Mouse (Mus musculus): ENCODE data around the gene Dtx3l.
"Not testable (repeated sequence)": the region's sequence is repeated elsewhere in the genome, so short reads cannot be mapped to it uniquely, and the experiment has no call there.

The Dtx3l gene

DNA sequence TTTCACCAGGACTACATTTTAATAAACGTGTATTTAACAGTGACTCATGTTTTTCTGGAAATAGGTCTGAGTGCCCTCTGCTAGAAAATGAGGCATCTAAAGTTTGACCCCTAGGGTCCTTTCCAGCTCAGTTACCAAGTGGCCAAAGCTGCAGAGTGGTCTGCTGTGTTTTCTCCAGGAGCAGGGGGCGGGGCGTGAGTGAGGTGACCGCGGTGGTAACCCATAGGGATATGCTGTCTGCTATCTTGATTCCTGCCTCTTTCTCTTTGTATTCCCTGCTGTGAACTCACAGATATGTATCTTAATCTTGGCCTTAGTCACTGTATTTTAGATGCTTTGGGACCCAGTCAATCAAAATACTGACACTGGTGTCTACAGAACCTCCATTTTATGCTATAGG lies 14.6 kb downstream of the Dtx3l start:
- DNase-seq = no peak

DNA sequence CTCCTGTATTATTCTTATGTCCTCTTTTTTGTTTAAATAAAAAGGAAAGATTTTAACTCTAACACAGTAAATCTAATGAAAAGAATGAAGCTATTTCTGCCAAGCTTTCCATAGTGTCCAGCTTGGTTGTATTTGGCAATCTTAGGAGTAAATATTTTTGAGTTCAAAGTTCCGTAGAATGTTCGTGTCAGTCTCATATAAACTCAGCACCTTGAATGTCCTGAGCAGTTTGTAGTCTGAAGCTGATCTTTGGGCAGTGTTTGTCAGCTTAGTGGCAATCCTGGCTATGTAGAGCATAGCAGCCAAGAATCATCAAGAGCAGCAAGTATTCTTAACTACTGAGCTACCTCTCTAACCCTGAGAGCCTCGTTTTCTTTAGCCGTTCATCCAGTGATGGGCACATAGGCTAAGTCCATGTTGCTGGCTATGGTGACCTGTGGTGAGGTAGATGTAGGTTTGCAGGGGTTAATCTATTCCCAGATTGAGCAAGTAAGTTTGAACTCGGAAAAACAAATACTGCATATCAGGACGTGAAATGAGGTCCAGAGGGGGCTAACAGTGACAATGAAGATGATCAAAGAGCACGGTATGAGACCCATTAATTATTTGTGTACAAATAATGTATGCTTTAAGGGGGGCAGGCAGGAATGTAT lies 15.3 kb downstream of the Dtx3l start:
- no peak for DNase-seq

DNA sequence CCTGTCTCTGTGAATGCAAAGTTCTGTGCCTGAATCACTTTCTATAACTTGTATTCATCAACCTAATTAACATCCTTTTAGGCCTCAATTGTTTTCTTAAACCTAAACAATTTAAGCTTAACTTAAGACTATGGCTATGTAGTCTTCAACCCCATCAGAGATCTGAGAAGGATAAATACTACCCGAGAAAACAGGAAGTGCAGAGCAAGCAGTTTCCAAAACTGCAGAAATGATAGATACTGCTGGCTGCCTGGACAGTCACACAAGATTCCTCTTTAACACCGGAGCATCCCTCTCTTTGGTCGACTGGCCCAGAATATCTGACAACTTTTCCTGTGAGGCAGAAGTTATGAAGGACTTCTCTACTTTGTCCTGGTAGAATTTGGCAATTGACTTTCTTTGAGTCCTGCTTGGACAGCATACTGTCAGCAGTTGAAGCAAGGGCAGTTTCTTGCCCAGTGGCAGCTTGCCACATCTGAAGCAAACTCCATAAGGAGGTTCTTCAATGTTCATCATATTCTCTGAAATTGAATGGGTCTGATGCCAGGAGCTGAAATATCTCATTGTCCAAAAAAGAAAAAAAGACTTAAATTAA lies 16.6 kb downstream of the Dtx3l start:
- DNase-seq = no peak

DNA sequence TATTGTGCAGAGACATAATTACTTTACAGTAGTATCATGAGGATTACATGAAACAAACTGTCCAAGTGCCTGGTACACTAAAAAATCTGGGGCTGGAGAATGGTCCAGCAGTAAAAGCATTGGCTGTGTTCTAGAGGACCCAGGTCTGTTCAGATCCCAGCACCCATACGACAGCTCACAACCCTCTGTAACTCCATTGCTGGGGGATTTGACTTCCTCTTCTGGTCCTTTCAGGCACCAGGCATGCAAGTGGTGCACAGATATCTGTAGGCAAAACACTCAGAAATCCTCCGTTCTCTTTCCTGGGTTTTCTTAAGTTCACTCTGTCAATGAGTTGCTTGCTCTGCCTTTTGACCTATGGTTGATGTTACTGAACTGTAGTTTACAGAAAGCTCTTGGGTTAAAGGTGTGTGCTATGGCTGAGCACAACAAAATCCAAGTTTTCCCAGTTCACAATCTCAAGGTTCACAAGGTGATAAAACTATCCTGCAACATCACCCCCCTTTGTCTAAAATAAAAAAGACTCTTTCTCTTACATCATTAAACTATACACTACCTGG lies 17.2 kb downstream of the Dtx3l start:
- DNase-seq = no peak

DNA sequence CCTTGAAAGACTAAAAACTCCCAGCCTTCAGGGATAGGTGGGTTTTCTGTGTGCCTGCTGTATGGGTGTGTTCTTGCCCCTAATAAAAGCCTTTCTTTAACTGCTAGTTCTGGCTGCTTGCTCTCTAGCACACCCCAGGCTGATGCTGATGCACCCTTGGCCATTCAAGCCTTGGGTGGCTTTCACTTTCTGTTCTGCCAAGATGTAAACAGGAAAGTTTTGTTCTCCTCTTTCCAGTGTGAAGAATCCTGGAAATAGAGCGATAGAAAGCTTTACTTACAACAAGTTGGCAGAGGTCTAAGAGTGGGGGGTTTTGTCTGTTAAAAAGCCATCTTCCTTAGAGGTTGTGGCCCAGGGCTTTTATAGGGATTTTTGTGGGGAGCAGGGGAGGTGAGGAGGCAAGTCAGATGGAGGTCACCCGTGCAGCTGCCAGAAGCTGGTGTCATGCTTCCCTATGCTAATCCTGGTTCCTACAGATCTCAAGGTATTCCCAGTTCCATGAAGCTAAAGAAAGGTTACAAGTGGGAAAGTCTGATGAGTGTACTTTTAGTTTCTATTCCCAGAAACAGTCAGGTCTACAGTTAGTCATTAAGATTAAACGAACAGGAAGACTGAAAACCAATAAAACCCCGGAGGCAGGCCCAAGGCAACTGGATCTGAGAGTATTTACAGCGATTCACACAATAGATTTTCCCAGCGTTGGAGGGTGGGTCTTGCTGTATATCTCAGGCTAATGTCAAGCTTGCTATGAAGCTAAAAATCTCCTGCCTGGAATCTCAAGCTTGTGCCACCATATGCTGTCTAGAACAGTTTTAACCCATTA lies 20.0 kb downstream of the Dtx3l start:
- no peak for DNase-seq

DNA sequence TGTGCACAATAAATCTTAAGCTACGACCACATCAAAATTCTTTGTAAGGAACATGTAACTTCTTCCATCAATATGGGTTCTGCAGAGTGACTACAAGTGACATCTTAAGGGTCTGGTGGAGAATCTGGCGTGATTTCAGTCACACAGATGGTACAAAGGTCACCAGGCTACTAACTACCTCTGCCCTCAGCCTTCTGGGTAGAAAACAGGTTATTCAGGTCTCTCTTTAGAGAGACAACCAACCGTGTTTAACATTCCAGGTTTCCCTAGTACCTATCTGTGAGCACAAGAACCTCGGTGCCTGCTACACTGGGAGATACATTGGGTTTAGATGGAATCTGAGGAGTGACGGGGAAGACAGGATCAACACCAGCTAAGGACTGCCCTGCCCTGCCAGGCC lies 24.6 kb downstream of the Dtx3l start:
- no peak for DNase-seq

DNA sequence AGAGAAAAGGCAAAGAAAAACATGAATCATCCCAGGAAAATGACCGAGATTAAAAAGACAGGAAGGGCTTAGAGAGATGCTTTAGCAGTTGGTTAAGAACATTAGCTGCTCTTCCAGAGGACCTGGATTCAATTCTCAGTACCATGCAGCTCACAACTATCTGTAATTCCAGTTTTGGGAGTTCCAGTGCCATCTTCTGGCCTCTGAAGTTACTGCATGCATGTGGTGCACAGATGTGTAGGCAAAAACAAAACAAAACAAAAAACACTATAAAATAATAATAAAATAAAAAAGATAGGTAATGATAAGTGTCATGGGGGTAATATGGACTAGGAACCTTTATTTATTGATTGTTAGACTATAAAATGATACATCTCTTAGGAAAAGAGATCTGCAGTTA lies 25.4 kb downstream of the Dtx3l start:
- peak; percentile 26 for DNase-seq

DNA sequence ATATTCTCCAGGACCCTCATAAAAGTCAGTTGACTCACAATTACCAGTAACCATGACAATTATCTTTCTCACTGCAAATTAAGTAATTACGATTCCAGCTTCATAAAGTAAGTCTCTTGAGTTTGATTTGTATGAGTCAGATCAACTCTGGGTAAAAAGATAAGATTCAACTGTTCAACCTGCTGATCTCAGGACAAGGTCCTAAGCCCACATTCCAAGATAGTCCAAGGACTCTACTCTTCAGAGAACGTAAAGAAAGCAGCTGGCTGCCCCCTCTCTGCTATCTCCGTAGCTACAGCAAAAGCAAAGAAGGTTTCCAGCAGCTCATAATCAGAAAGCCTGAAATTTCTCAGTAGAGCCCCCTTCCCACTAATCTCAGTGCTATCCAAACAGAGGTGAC lies 27.5 kb downstream of the Dtx3l start:
- DNase-seq = no peak

DNA sequence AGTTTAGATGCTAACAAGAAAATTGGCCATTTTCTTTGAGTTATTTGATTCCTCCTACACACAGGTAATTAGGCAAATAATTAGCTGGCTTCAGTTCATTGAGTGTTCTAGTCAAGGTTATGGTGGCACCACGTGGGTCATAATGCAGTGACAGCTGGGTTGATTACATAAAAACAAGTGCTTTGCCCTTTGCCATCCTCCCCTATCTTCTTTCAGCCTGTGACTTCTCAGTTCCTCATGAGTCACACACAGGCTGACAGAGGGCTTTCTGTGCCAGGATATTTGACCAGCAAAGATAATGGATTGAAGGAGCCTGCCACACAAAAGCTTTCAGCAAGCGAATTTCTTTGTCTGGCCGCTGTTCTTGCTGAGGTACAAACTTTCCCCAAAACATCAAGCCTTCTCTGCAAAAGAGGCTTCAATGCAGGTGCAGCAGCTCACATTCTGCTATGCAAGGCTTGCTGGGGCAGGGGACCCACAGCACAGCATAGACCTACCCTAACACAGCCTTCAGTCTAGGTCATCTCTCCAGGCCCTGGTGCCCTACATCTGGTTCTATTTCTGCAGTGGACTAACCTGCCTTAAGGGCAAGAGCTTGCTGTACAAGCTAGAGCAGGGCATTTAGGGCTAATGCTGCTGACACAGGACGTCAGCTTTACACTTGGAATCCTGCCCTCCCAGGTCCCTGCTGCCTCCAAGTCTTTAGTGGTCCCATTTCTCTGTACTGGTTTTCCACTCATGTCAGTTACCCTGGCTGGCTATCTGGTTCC lies 31.3 kb downstream of the Dtx3l start:
- no peak for DNase-seq

DNA sequence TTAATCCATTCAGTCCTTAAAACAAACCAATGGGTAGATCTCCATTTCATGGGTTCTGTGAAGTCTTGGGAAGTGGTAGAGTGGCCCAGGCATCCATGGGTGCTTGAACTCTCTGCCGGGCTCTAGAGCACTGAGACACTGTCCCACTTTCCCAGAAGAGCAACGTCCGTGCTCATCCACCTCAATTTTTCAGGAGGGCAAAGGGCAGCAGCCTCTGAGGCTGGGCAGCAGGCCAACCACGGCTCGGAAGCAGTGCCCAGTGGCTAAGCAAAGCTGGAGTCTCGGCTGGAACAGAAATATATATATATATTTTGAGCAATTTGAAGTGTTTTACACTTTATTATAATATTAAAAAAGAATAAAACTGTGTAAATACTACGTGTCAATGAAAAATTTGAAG lies 32.1 kb downstream of the Dtx3l start:
- no peak for DNase-seq

DNA sequence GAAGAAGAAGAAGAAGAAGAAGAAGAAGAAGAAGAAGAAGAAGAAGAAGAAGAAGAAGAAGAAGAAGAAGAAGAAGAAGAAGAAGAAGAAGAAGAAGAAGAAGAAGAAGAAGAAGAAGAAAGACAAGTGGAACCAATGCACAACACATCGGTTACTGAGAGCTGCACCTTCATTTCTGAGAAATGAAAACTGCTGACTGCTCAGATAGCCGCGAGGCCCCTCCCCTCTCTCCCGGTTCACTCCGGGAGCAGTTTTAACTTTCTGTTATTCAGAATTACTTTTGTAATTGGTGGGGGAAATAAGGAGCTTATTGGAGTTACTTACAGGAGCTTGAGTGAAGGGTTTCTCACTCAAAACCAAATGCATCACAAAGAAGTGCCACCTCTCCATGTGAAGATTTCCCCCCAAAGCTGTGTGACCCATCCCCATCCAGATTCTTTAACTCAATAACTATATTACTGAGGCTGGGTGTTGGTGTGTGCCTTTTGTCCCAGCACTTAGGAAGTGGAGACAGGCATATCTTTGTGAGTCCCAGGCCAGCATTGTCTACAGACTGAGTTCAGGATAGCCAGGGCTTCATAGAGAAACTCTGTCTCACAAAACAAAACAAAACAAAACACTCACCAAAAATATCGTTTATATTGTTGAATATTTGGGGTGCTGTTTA lies 33.0 kb downstream of the Dtx3l start:
- DNase-seq = peak; percentile 74

DNA sequence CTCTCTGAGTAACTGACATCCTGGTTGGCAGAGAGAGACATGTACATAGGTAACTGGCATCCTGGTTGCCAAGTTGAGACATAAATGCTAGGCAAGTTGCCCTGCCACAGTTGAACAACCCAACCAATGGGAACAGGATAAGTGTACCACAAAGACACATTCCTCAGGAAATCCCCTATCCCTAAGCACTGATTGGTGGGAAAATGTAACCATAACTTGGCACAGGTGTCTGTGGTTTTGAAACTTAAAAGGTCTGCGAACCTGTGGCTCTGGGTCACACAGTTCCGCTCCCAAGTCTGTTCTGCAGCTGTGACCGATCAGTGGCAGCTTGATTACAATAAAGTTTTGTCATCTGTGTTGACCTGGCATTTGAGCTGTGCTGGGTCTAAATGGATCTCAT lies 33.6 kb downstream of the Dtx3l start:
- DNase-seq = no peak

DNA sequence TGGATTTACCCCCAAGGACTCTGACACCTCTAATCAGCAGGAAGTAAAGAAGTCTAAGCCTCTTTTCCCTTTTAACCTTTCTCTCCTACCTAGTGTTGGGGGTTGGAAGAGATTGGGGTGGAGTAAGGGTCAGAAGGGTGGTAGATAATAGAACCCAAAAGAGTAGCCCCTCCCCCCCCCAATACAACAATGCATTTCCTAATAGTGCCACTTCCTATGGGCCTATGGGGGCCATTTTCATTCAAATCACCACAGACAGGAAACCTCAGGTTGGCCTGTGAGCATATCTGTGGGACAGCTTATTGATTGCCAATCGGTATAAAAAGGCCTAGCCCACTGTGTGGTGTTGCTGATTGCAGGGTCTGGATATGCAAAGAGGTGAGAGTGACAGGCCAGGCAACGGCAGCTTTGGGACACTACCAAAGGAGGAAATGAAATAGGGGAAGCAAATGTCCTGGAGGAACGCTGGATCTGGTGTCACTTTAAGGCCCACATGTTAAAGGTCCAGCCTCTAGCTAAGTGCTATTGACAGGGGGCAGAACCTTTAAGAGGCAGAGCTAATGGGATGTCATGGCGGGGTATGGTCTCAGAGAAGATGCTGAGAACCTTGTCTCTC lies 34.7 kb downstream of the Dtx3l start:
- no peak for DNase-seq

DNA sequence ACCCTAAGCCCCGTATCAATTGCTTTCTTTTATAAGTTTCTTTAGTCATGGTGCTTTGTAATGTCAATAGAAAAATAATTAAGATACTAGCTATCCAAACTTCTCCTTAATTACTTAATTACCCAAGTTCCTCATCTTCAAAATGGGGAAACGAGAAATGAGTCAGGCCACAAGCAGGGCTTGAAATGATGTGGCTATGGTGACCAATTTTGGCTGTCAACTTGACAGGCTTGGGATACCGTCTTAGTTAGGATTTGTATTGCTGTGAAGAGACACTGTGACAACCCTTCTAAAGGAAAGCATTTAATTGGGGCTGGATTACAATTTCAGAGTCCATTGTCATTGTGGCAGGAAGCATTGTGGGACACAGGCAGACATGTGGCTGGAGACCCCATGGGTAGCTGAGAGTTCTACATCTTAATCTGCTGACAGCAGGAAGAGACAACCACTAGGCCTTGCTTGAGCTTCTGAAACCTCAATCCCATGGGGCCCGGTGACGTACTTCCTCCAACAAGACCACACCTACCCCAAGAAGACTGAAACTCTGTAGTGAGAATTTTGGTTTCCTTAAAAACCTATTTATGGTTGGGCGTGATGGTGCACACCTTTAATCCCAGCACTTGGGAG lies 35.8 kb downstream of the Dtx3l start:
- no peak for DNase-seq

DNA sequence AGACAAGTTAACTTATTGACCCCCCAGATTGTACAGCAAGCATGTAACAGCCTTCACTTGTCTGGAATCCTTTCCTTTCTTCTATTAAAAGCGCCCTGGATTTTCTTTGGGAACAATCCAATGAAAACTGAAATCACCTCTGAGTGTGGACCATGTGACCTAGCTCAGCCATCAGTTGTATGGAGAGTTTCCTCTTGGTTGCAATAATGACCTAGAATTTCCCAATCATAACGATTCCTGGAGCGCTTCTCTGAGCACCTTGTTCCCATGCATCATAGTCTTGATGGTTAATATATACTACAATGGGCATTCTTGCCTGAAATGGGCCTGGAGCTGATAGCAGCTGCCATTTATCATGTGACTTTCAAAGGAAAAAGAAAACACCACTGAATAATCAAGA lies 38.4 kb downstream of the Dtx3l start:
- no peak for DNase-seq

DNA sequence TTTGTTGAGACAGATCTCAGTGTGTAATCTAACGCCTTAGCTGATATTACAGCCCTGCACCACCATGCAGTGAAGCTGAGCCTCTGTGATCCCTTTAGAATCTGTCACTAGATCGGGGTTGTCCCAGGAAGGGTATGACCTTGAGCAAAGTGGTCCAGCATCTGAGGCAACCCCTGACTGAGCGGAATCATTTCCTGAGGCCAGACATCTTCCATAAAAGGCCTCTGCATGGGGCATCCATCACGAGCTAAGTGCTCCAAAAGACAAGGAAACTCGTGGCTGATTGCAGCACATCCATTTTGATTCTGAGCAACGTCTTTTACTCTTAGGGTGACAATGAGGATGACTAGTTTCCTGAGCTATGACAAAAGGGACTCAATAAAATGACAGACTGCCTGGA lies 44.0 kb downstream of the Dtx3l start:
- no peak for DNase-seq

DNA sequence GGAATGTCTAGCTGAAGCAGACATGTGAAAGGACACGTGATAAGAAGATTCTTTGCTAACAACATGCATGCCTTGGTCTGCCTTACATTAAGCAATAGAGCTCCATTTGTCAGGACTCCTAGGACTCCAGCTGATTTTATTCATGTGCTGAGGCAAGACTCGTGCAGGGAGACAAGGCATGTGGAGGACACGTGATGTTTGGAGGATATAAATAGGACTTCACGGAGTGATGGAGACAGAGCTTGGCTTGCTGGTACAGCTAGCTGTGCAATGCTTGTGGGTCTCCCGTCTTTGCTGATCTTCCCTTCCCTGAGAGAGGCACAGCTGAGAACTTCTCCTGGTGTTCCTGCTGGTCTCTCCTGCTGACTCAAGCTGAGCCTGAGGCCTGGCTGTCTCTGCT lies 47.3 kb downstream of the Dtx3l start:
- not testable (repeated sequence) for DNase-seq

DNA sequence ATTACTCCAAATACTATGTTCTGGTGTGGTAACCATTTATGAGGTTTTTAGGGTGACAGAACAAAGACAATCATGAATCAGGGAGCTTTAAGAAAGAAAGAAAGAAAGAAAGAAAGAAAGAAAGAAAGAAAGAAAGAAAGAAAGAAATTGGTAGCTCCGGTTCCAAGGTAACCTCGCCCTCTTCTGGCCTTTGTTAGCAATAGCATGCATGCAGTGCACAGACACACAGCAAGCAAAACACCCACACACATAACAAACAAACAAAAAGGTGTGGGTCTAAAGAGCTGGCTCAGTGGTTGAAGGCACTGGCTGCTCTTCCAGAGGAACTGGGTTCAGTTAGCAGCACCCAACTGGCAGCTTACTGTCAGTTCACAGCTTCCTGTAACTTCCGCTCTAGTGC lies 48.3 kb downstream of the Dtx3l start:
- DNase-seq = no peak

DNA sequence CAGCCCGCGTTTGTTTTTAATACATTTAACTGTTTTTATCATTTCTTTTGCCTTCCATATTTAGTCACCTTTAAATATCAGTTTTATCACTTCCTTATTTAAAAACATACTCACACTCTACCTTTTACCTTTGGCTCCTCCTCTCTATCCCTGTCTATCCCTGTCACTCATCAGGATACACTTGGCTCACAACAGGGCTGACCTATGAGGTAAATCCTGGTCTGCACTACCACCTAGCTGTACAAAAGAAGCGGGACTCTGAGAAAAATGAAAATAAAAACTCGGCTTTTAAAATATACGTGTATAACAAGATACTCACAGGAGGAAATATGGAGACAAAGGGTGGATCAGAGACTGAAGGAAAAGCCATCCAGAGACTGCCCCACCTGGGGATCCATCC lies 50.0 kb downstream of the Dtx3l start:
- no peak for DNase-seq

DNA sequence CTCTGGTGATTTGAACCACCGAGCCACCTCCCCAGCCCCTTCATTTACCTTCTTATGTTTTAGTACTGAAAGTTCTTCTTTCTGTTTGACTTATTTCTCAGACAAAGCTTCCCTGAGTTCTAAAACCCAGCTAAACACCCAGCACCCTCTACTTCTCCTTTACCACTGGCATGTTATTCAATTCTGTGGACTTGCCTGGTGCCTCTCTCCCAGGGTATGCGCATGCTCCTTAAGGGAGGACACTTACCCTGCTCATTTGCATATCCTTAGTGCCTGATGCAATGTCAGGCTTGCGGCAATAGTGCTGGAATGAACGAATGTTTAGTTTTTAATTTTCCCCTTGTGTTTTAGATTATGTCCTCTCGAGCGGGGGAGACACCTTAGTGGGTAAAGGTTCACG lies 50.8 kb downstream of the Dtx3l start:
- no peak for DNase-seq

Data from liver (tissue).